Mouse (Mus musculus) frontal cortex, postnatal 10 days (tissue): ENCODE measurements around the gene Nav2.

Source experiments
- DNase-seq, 2 experiments: peaks; one replicate each; pipeline ENCODE4 v3.0.0; 2022; ENCODE audit warnings: low spot score in 2 of 2, mixed read lengths in 1 of 2

Nav2 gene

GRCm38 (mm10) chr7:49052871-49053618 is 144.5 kb downstream of the Nav2 start:
- no peak for DNase-seq

- no peak for DNase-seq
These were observed 146.8 kb downstream of the Nav2 start for GRCm38 (mm10) chr7:49055273-49055672.

- DNase-seq, result no peak
These were observed 149.9 kb downstream of the Nav2 start for GRCm38 (mm10) chr7:49058304-49059012.

GRCm38 (mm10) chr7:49064792-49065521 is 156.4 kb downstream of the Nav2 start:
- DNase-seq, result no peak

GRCm38 (mm10) chr7:49065621-49066475 is 157.3 kb downstream of the Nav2 start:
- DNase-seq, result no peak

- DNase-seq, result no peak
These were observed 158.3 kb downstream of the Nav2 start for GRCm38 (mm10) chr7:49066828-49067227.

GRCm38 (mm10) chr7:49069396-49069961 is 161.0 kb downstream of the Nav2 start:
- no peak for DNase-seq

GRCm38 (mm10) chr7:49070621-49071020 is 162.1 kb downstream of the Nav2 start:
- DNase-seq, result no peak

- DNase-seq, result no peak
These were observed 162.6 kb downstream of the Nav2 start for GRCm38 (mm10) chr7:49071141-49071567.

GRCm38 (mm10) chr7:49075333-49075934 is 166.9 kb downstream of the Nav2 start:
- no peak for DNase-seq

- no peak for DNase-seq
These were observed 167.8 kb downstream of the Nav2 start for GRCm38 (mm10) chr7:49076283-49076694.

- no peak for DNase-seq
These were observed 170.4 kb downstream of the Nav2 start for GRCm38 (mm10) chr7:49078930-49079329.

GRCm38 (mm10) chr7:49082585-49083165 is 174.2 kb downstream of the Nav2 start:
- no peak for DNase-seq

- DNase-seq, result no peak
These were observed 176.3 kb downstream of the Nav2 start for GRCm38 (mm10) chr7:49084768-49085167.

- no peak for DNase-seq
These were observed 177.2 kb downstream of the Nav2 start for GRCm38 (mm10) chr7:49085759-49086158.

GRCm38 (mm10) chr7:49087154-49087553 is 178.6 kb downstream of the Nav2 start:
- no peak for DNase-seq

- no peak for DNase-seq
These were observed 179.8 kb downstream of the Nav2 start for GRCm38 (mm10) chr7:49088198-49088912.

GRCm38 (mm10) chr7:49091371-49091770 is 182.9 kb downstream of the Nav2 start:
- no peak for DNase-seq

- no peak for DNase-seq
These were observed 183.4 kb downstream of the Nav2 start for GRCm38 (mm10) chr7:49091921-49092320.

- DNase-seq, result no peak
These were observed 185.1 kb downstream of the Nav2 start for GRCm38 (mm10) chr7:49093596-49093995.
